Mouse (Mus musculus) stomach, postnatal 0 days (tissue): Measurements from ENCODE around the gene Tmem102.

ENCODE experiments used
- CTCF ChIP-seq: IDR thresholded peaks from 2 replicates; pipeline ENCODE4 v1.5.1; 2016; ENCODE audit warnings: antibody characterized with exemption, low read depth, mild to moderate bottlenecking, moderate library complexity
- EP300 ChIP-seq: optimal IDR thresholded peaks from 2 replicates; pipeline ENCODE3; 2016; ENCODE audit warnings: antibody characterized with exemption

DNA sequence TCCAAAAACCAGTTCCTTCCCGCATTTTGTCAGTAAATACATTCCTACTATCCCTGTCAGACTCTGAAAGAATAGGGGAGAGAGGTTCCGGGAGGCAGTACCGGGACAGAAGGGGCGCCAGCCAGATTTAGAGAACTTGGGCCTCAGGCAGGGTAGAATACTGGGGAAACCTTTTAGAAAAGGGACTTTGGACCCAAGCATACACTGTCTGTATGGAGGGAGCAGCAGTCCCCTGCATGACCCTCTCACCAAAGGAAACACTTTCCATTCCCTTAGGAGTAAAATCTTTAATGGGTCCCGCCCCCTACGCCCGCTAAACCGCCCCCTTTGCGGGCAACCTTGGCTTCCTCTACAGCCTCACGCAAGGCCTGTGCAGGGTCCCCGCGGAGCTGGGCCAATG is 2.1 kb downstream of the Tmem102 start:
- TF ChIP-seq EP300 (no peak), CTCF (no peak)
